Comparison of ENCODE assay signal across 14 mouse cellular contexts in genomic region chr10:80271870-80272585, GRCm38 (mm10). TPM values are rescaled to one million over a fixed set of nuclear protein-coding genes. Genes with fewer than 3 reads are reported as not detected.
DNase-seq lines count a peak whose midpoint lies in the region; ATAC-seq and TF ChIP-seq lines count a peak whose summit lies in the region.
"Had no signal": no experiment of that assay in that cellular context is flagged by ENCODE, and none has a peak within 500 bp of the region (broad histone marks: within the 10 kb centered on the region; RNA-seq: fewer than 3 reads in every experiment).

No protein-coding gene starts in this region.

- no peaks in the 10 kb centered on the region for H3K27me3 ChIP-seq in heart, embryonic 10.5 days (ENCODE audit: insufficient read depth, poor library complexity, severe bottlenecking)
- no peaks in the 10 kb centered on the region for H3K27me3 ChIP-seq in spleen, adult 2 months (ENCODE audit: control insufficient read depth, insufficient read depth, low read length)
- no peaks in the 10 kb centered on the region for H3K27me3 ChIP-seq in liver, embryonic 14.5 days (ENCODE audit: control insufficient read depth, insufficient read depth, low read length)
- H3K27me3 ChIP-seq: heart, embryonic 15.5 days; megakaryocyte, embryonic 14.5 days had no signal

- peak; percentile 64 for ATAC-seq in liver, embryonic 14.5 days (ENCODE audit: insufficient read depth)
- ATAC-seq: forebrain, embryonic 14.5 days; hindbrain, embryonic 16.5 days had no signal

- H3K4me2 ChIP-seq in liver, embryonic 14.5 days (ENCODE audit: low read depth) = peak overlapping the region; percentile 63
- H3K4me2 ChIP-seq: heart, embryonic 15.5 days; lung, embryonic 14.5 days had no signal

- H3K36me3 ChIP-seq in heart, embryonic 10.5 days = peaks cover 81% of the 10 kb centered on the region
- peaks cover 17% of the 10 kb centered on the region for H3K36me3 ChIP-seq in spleen, adult 2 months (ENCODE audit: control insufficient read depth, insufficient read depth, low read length)
- peaks cover 54% of the 10 kb centered on the region for H3K36me3 ChIP-seq in liver, embryonic 14.5 days (replicated peaks; ENCODE audit: control insufficient read depth, insufficient read depth, low read depth)

- H3K4me1 ChIP-seq in heart, embryonic 10.5 days = peaks cover 50% of the 10 kb centered on the region
- H3K4me1 ChIP-seq in spleen, adult 2 months (ENCODE audit: control insufficient read depth, insufficient read depth, insufficient read length) = peaks cover 34% of the 10 kb centered on the region; the same call in 1 of the 2 replicates
- H3K4me1 ChIP-seq in liver, embryonic 14.5 days (replicated peaks; ENCODE audit: control insufficient read depth in 2 of 2, insufficient read depth in 2 of 2, low read length in 1 of 2) = peaks cover 52 to 53% of the 10 kb centered on the region in 2 experiments

- TF ChIP-seq EP300 in liver, embryonic 14.5 days (IDR thresholded peaks at IDR 0.05; ENCODE audit: low read depth) = peak; percentile 37; the same call in 1 of the 2 replicates

- WGBS in heart, embryonic 10.5 days = 85% methylated on average over 8 of the region's 8 CpGs
- whole genome bisulfite sequencing in spleen, adult 2 months = 68% methylated on average over 8 of the region's 8 CpGs
- 48% methylated on average over 8 of the region's 8 CpGs for WGBS in liver, embryonic 14.5 days (ENCODE audit: insufficient replicate concordance)

- H3K27ac ChIP-seq in heart, embryonic 10.5 days = peak overlapping the region; percentile 59
- peak overlapping the region; percentile 45 for H3K27ac ChIP-seq in spleen, adult 2 months (ENCODE audit: insufficient read depth, low read length)
- peak overlapping the region; percentile 87 for H3K27ac ChIP-seq in liver, embryonic 14.5 days
- H3K27ac ChIP-seq: heart, embryonic 15.5 days had no signal

- DNase-seq in heart, embryonic 10.5 days (ENCODE audit: low spot score) = no peak
- no peak for DNase-seq in heart, postnatal 14 days
- DNase-seq in spleen, adult 2 months (ENCODE audit: low read depth in 1 of 2, low spot score in 2 of 2) = no peak
- DNase-seq in spleen, postnatal 4 days (ENCODE audit: low spot score in 2 of 2) = no peak
- peak in 1 of 3 experiments; percentile 60 for DNase-seq in liver, embryonic 14.5 days (ENCODE audit: low read depth in 3 of 3, low spot score in 3 of 3)
- no peak for DNase-seq in frontal cortex, postnatal 14 days (ENCODE audit: low spot score in 2 of 2)
- no peak for DNase-seq in ovary, postnatal 36 days (ENCODE audit: low spot score)
- DNase-seq: adrenal gland, postnatal 25 days; cerebellum, postnatal 36 days; lung, embryonic 14.5 days had no signal

- no peak overlapping the region for H3K4me3 ChIP-seq in heart, embryonic 10.5 days
- no peak overlapping the region for H3K4me3 ChIP-seq in spleen, adult 2 months (ENCODE audit: extremely low read depth, insufficient read depth, insufficient read length)
- peak overlapping the region; percentile 31 for H3K4me3 ChIP-seq in liver, embryonic 14.5 days (ENCODE audit: insufficient read depth in 1 of 2, low read depth in 2 of 2, low read length in 2 of 2)
- H3K4me3 ChIP-seq: heart, embryonic 15.5 days had no signal

- no peaks in the 10 kb centered on the region for H3K9me3 ChIP-seq in heart, embryonic 10.5 days
- no peaks in the 10 kb centered on the region for H3K9me3 ChIP-seq in liver, embryonic 14.5 days (ENCODE audit: control insufficient read depth, low read length)
- H3K9me3 ChIP-seq: heart, embryonic 15.5 days; megakaryocyte, embryonic 14.5 days had no signal

- intact Hi-C loops in heart, postnatal 14 days (cut with DNase I) = no loop called here

- no peak for TF ChIP-seq POLR2A in spleen, adult 2 months (IDR thresholded peaks at IDR 0.05; ENCODE audit: low read depth, low read length)

- TF ChIP-seq CTCF in spleen, adult 2 months (IDR thresholded peaks at IDR 0.05; ENCODE audit: extremely low read depth, insufficient read depth, insufficient read length, insufficient replicate concordance) = no peak
- no peak for TF ChIP-seq CTCF in liver, embryonic 14.5 days (IDR thresholded peaks at IDR 0.05; ENCODE audit: low read depth)

- H3K9ac ChIP-seq in liver, embryonic 14.5 days (replicated peaks) = peak overlapping the region; percentile 37

RNA-seq across cellular contexts. Expression of gene Dazap1, which starts 10.7 kb away (rescaled TPM):
- 40.2 and 58.0 TPM in 2 replicates for polyA plus RNA-seq in heart, embryonic 10.5 days (2016; fragmentation: Nextera tagmentation; extraction: Ambion mirVana)
- 10 to 100 TPM; 68.2 to 76.3 TPM for total RNA-seq in heart, postnatal 14 days (2021)
- 66.8 and 74.5 TPM in 2 replicates for polyA plus RNA-seq in spleen, adult 2 months (2012; rRNA removed)
- 54.8 and 75.9 TPM in 2 replicates for polyA plus RNA-seq in liver, embryonic 14.5 days (2012; rRNA removed)
- 20.4 and 22.7 TPM in 2 replicates for polyA plus RNA-seq in liver, embryonic 14.5 days (2014; fragmentation: Nextera tagmentation; extraction: Ambion mirVana)

RNA-seq across cellular contexts. Expression of gene Gamt, which starts 11.2 kb away (rescaled TPM):
- 61.2 and 72.0 TPM in 2 replicates for polyA plus RNA-seq in heart, embryonic 10.5 days (2016; fragmentation: Nextera tagmentation; extraction: Ambion mirVana)
- total RNA-seq in heart, postnatal 14 days (2021) = 10 to 100 TPM; 11.6 to 14.5 TPM
- 19.7 and 23.5 TPM in 2 replicates for polyA plus RNA-seq in spleen, adult 2 months (2012; rRNA removed)
- polyA plus RNA-seq in liver, embryonic 14.5 days (2012; rRNA removed) = 36.5 and 41.4 TPM in 2 replicates
- polyA plus RNA-seq in liver, embryonic 14.5 days (2014; fragmentation: Nextera tagmentation; extraction: Ambion mirVana) = 64.9 and 67.9 TPM in 2 replicates

RNA-seq across cellular contexts. Expression of gene Rps15, which starts 20.2 kb away (rescaled TPM):
- 774 and 882 TPM in 2 replicates for polyA plus RNA-seq in heart, embryonic 10.5 days (2016; fragmentation: Nextera tagmentation; extraction: Ambion mirVana)
- 100 to 1,000 TPM; 652 to 716 TPM for total RNA-seq in heart, postnatal 14 days (2021)
- 2,107 and 2,204 TPM in 2 replicates for polyA plus RNA-seq in spleen, adult 2 months (2012; rRNA removed)
- 2,043 and 2,097 TPM in 2 replicates for polyA plus RNA-seq in liver, embryonic 14.5 days (2012; rRNA removed)
- 805 and 809 TPM in 2 replicates for polyA plus RNA-seq in liver, embryonic 14.5 days (2014; fragmentation: Nextera tagmentation; extraction: Ambion mirVana)

RNA-seq across cellular contexts. Expression of gene Ndufs7, which starts 23.1 kb away (rescaled TPM):
- 432 and 538 TPM in 2 replicates for polyA plus RNA-seq in heart, embryonic 10.5 days (2016; fragmentation: Nextera tagmentation; extraction: Ambion mirVana)
- 100 to 1,000 TPM; 728 to 743 TPM for total RNA-seq in heart, postnatal 14 days (2021)
- polyA plus RNA-seq in spleen, adult 2 months (2012; rRNA removed) = 314 and 402 TPM in 2 replicates
- 189 and 256 TPM in 2 replicates for polyA plus RNA-seq in liver, embryonic 14.5 days (2012; rRNA removed)
- 272 and 285 TPM in 2 replicates for polyA plus RNA-seq in liver, embryonic 14.5 days (2014; fragmentation: Nextera tagmentation; extraction: Ambion mirVana)

RNA-seq across cellular contexts. Expression of gene Apc2, which starts 23.7 kb away (rescaled TPM):
- polyA plus RNA-seq in heart, embryonic 10.5 days (2016; fragmentation: Nextera tagmentation; extraction: Ambion mirVana) = 0.74 and 0.78 TPM in 2 replicates
- 1 to 10 TPM; 2.3 to 3.6 TPM for total RNA-seq in heart, postnatal 14 days (2021)
- 0.68 and 1.00 TPM in 2 replicates for polyA plus RNA-seq in spleen, adult 2 months (2012; rRNA removed)
- 0.04 and 0.16 TPM in 2 replicates for polyA plus RNA-seq in liver, embryonic 14.5 days (2012; rRNA removed)
- polyA plus RNA-seq in liver, embryonic 14.5 days (2014; fragmentation: Nextera tagmentation; extraction: Ambion mirVana) = 0.04 TPM in 1 of 2 replicates, not detected in the other

Comparison
In these comparisons a context has a peak if more than half of its experiments do, and no peak if none do; other contexts are left out.
1. H3K4me3 ChIP-seq: peak in liver, embryonic 14.5 days (2 of 2); none in heart, embryonic 10.5 days (single experiment) and spleen, adult 2 months (single experiment).
2. Peak in every context shown above with its lines, with median percentiles within 50 percentile points of each other: H3K27ac ChIP-seq.